Mouse (Mus musculus) MEL-GATA-1-ER (cell line): ENCODE data around the gene Nav2.

Experiments
- DNase-seq: peaks from one replicate; pipeline ENCODE4 v3.0.0-alpha.2; 2012; ENCODE audit warnings: low read depth; ENCODE audit errors: extremely low read depth

Nav2 gene

GRCm38 (mm10) chr7:49145749-49146670, 237.5 kb downstream of the Nav2 start:
- DNase-seq = no peak

GRCm38 (mm10) chr7:49152297-49152696, 243.8 kb downstream of the Nav2 start:
- no peak for DNase-seq

GRCm38 (mm10) chr7:49152713-49153112, 244.2 kb downstream of the Nav2 start:
- DNase-seq = no peak

GRCm38 (mm10) chr7:49158641-49159381, 250.3 kb downstream of the Nav2 start:
- DNase-seq = no peak

- no peak for DNase-seq
These were observed 251.4 kb downstream of the Nav2 start for GRCm38 (mm10) chr7:49159646-49160555.

GRCm38 (mm10) chr7:49162079-49162478, 253.6 kb downstream of the Nav2 start:
- DNase-seq = no peak

- no peak for DNase-seq
These were observed 255.3 kb downstream of the Nav2 start for GRCm38 (mm10) chr7:49163789-49164188.

- DNase-seq = no peak
These were observed 256.4 kb downstream of the Nav2 start for GRCm38 (mm10) chr7:49164868-49165267.

- DNase-seq = no peak
These were observed 264.4 kb downstream of the Nav2 start for GRCm38 (mm10) chr7:49172926-49173325.

- DNase-seq = no peak
These were observed 267.4 kb downstream of the Nav2 start for GRCm38 (mm10) chr7:49175784-49176409.

- no peak for DNase-seq
These were observed 268.2 kb downstream of the Nav2 start for GRCm38 (mm10) chr7:49176590-49177201.

GRCm38 (mm10) chr7:49178217-49178616, 269.7 kb downstream of the Nav2 start:
- no peak for DNase-seq

- no peak for DNase-seq
These were observed 272.5 kb downstream of the Nav2 start for GRCm38 (mm10) chr7:49181010-49181409.

- no peak for DNase-seq
These were observed 273.9 kb downstream of the Nav2 start for GRCm38 (mm10) chr7:49182427-49182826.

GRCm38 (mm10) chr7:49183696-49184095, 275.2 kb downstream of the Nav2 start:
- no peak for DNase-seq

- DNase-seq = no peak
These were observed 277.5 kb downstream of the Nav2 start for GRCm38 (mm10) chr7:49185991-49186390.

GRCm38 (mm10) chr7:49189364-49189763, 280.8 kb downstream of the Nav2 start:
- DNase-seq = no peak

GRCm38 (mm10) chr7:49190231-49190985, 281.9 kb downstream of the Nav2 start:
- DNase-seq = no peak

GRCm38 (mm10) chr7:49191081-49191678, 282.7 kb downstream of the Nav2 start:
- DNase-seq = no peak
